Mouse (Mus musculus) subcutaneous adipose tissue, adult 2 months (tissue): Measurements from ENCODE around the gene Ppp2r5c. TPM values are rescaled to one million over a fixed set of nuclear protein-coding genes. Genes with fewer than 3 reads are reported as not detected.

ENCODE experiments used
- polyA plus RNA-seq: library from polyadenylated mRNA; depleted of rRNA; stranded (reverse); fragments of >200 nt; gene quantifications from 2 replicates; pipeline ENCODE4 v1.2.3, GENCODE M21; 2012; ENCODE audit warnings: low replicate concordance; rRNA removed

The Ppp2r5c gene
- 34.7 and 48.2 TPM in 2 replicates for polyA plus RNA-seq

GRCm38 (mm10) chr12:110446290-110447170, at the start of gene Ppp2r5c:
Gene Ppp2r5c, plus strand, starts transcription at chr12:110447120.

GRCm38 (mm10) chr12:110601241-110602218, 154.6 kb downstream of the Ppp2r5c start, which contains the start of gene Dync1h1:
Gene Dync1h1, plus strand, starts transcription at chr12:110601452.

Other genes with a start within 250 kb of the Ppp2r5c start
- gene Dio3, start 168.1 kb upstream of the Ppp2r5c start, polyA plus RNA-seq = 0.66 and 4.1 TPM in 2 replicates
- 277 and 352 TPM in 2 replicates for gene Dync1h1, start 154.3 kb downstream of the Ppp2r5c start, polyA plus RNA-seq
- not detected in 2 replicates for gene 1700001K19Rik, start 235.5 kb downstream of the Ppp2r5c start, polyA plus RNA-seq